ENCODE assay signal across 8 mouse cellular contexts in genomic region chr10:93160807-93161510, GRCm38 (mm10). TPM values are rescaled to one million over a fixed set of nuclear protein-coding genes. Genes with fewer than 3 reads are reported as not detected.
A peak's percentile ranks its signal among the peaks of the same experiment; 100 is the strongest.
DNase-seq lines count a peak whose midpoint lies in the region; ATAC-seq and TF ChIP-seq lines count a peak whose summit lies in the region.

Gene Cdk17, plus strand, starts transcription at chr10:93160875.

- H3K4me1 ChIP-seq in brown adipose tissue, adult 24 weeks (ENCODE audit: control insufficient read depth, insufficient read depth, insufficient read length, low read length), result peaks cover 10% of the 10 kb centered on the region
- H3K4me1 ChIP-seq in forebrain, embryonic 14.5 days (ENCODE audit: control insufficient read depth, insufficient read depth, low read length), result peaks cover 20% of the 10 kb centered on the region
- H3K4me1 ChIP-seq in neural tube, embryonic 14.5 days (ENCODE audit: control insufficient read depth, insufficient read depth, low read length), result peaks cover 18% of the 10 kb centered on the region

- DNase-seq in forebrain, embryonic 14.5 days (ENCODE audit: low spot score), result no peak
- DNase-seq in heart, postnatal 10 days, result peak; percentile 77 to 80
- peak; percentile 76 to 86 for DNase-seq in kidney, postnatal 4 days
- peak; percentile 63 to 64 for DNase-seq in lung, adult 18-20 months
- peak; percentile 66 to 79 for DNase-seq in thymus, adult 18-20 months

- H3K79me2 ChIP-seq in C2C12 (ENCODE audit: control insufficient read depth, insufficient read depth), result peaks cover 52% of the 10 kb centered on the region

- H3K36me3 ChIP-seq in C2C12 (ENCODE audit: control insufficient read depth, insufficient read depth), result no peaks in the 10 kb centered on the region
- H3K36me3 ChIP-seq in forebrain, embryonic 14.5 days (ENCODE audit: control insufficient read depth, insufficient read depth, low read length), result no peaks in the 10 kb centered on the region
- H3K36me3 ChIP-seq in neural tube, embryonic 14.5 days (ENCODE audit: control insufficient read depth, insufficient read depth, low read length), result no peaks in the 10 kb centered on the region

- H3K79me3 ChIP-seq in C2C12 (ENCODE audit: low read depth), result peaks cover 48% of the 10 kb centered on the region

- H3K9ac ChIP-seq in forebrain, embryonic 14.5 days (ENCODE audit: low read length), result peak within 1 kb of the TSS; percentile 98
- peak within 1 kb of the TSS; percentile 98 for H3K9ac ChIP-seq in neural tube, embryonic 14.5 days (replicated peaks; ENCODE audit: low read depth, low read length)

- intact Hi-C loops in heart, postnatal 10 days (cut with DNase I), result loop anchor here (1.0 to 10.0 kb wide), 6 partner anchors 74 to 294 kb away; partner anchors contain the start of gene Lta4h

- no peak for TF ChIP-seq CTCF in C2C12 (IDR thresholded peaks at IDR 0.05; ENCODE audit: control insufficient read depth, insufficient read depth, insufficient read length)

- no peaks in the 10 kb centered on the region for H3K9me3 ChIP-seq in forebrain, embryonic 14.5 days (replicated peaks; ENCODE audit: control insufficient read depth, low read length)
- H3K9me3 ChIP-seq in neural tube, embryonic 14.5 days (ENCODE audit: control insufficient read depth, low read length), result no peaks in the 10 kb centered on the region

- peak within 1 kb of the TSS; percentile 99 for H3K27ac ChIP-seq in brown adipose tissue, adult 24 weeks (replicated peaks; ENCODE audit: low read depth, low read length)
- peak within 1 kb of the TSS; percentile 100 for H3K27ac ChIP-seq in forebrain, embryonic 14.5 days (ENCODE audit: low read depth, low read length)
- peak within 1 kb of the TSS; percentile 99 for H3K27ac ChIP-seq in neural tube, embryonic 14.5 days (ENCODE audit: low read depth, low read length)

- no peaks in the 10 kb centered on the region for H3K27me3 ChIP-seq in C2C12 (ENCODE audit: control insufficient read depth, insufficient read depth, insufficient read length)
- H3K27me3 ChIP-seq in forebrain, embryonic 14.5 days (replicated peaks; ENCODE audit: control insufficient read depth, insufficient read depth, low read length), result no peaks in the 10 kb centered on the region
- H3K27me3 ChIP-seq in neural tube, embryonic 14.5 days (ENCODE audit: control insufficient read depth, insufficient read depth, low read length), result no peaks in the 10 kb centered on the region

- whole genome bisulfite sequencing in forebrain, embryonic 14.5 days, result under 1% methylated on average over 85 of the region's 97 CpGs
- WGBS in neural tube, embryonic 14.5 days, result under 1% methylated on average over 81 of the region's 97 CpGs

- peak within 1 kb of the TSS; percentile 91 for H3K4me3 ChIP-seq in C2C12 (ENCODE audit: insufficient read depth, poor library complexity, severe bottlenecking)
- H3K4me3 ChIP-seq in brown adipose tissue, adult 24 weeks (ENCODE audit: insufficient read depth, low read depth, low read length), result peak within 1 kb of the TSS; percentile 89
- peak within 1 kb of the TSS; percentile 95 for H3K4me3 ChIP-seq in forebrain, embryonic 14.5 days (ENCODE audit: low read depth, low read length)
- peak within 1 kb of the TSS; percentile 97 for H3K4me3 ChIP-seq in neural tube, embryonic 14.5 days (ENCODE audit: low read depth, low read length)

- peak within 1 kb of the TSS; percentile 99 for H3ac ChIP-seq in C2C12 (ENCODE audit: control insufficient read depth, insufficient read length, low read depth)

- H3K4me2 ChIP-seq in forebrain, embryonic 14.5 days (ENCODE audit: low read length), result peak within 1 kb of the TSS; percentile 77
- peak within 1 kb of the TSS; percentile 60 for H3K4me2 ChIP-seq in neural tube, embryonic 14.5 days (ENCODE audit: low read depth, low read length)

- peak; percentile 81 for ATAC-seq in forebrain, embryonic 14.5 days
- ATAC-seq in neural tube, embryonic 14.5 days (ENCODE audit: low read depth), result peak; percentile 80

TF ChIP-seq in C2C12, 6 proteins besides CTCF, POLR2A, EP300 and RAD21:
- TF ChIP-seq MAX (IDR thresholded peaks at IDR 0.05) (peak; percentile 8), MYOD1 (IDR thresholded peaks at IDR 0.05; ENCODE audit: control insufficient read depth, insufficient read length, low read depth) (no peak)

RNA-seq across cellular contexts. Expression of gene Cdk17, which starts in this region (rescaled TPM):
- polyA plus RNA-seq in C2C12 (2012; fragmentation: generic; extraction: Trizol), result 7.4 TPM
- polyA plus RNA-seq in brown adipose tissue, adult 24 weeks (2012; ENCODE audit: insufficient read depth, insufficient read length, missing spikeins), result 23.6 and 27.1 TPM in 2 replicates
- 52.5 and 53.8 TPM in 2 replicates for polyA plus RNA-seq in forebrain, embryonic 14.5 days (2014; fragmentation: Nextera tagmentation; extraction: Ambion mirVana)
- 10 to 100 TPM; 30.1 to 36.7 TPM for total RNA-seq in heart, postnatal 10 days (2021)
- polyA plus RNA-seq in neural tube, embryonic 14.5 days (2014; fragmentation: Nextera tagmentation; extraction: Ambion mirVana), result 62.8 and 70.5 TPM in 2 replicates
